Mouse (Mus musculus) CD8-positive naive resting alpha-beta T cell, adult 2 months (primary cell): ENCODE results near the gene Copz2.

Source experiments
- DNase-seq, 2 experiments: peaks; one replicate each; pipeline ENCODE4 v3.0.0; 2022; ENCODE audit warnings: low read depth in 2 of 2, low spot score in 2 of 2

Copz2 gene

DNA sequence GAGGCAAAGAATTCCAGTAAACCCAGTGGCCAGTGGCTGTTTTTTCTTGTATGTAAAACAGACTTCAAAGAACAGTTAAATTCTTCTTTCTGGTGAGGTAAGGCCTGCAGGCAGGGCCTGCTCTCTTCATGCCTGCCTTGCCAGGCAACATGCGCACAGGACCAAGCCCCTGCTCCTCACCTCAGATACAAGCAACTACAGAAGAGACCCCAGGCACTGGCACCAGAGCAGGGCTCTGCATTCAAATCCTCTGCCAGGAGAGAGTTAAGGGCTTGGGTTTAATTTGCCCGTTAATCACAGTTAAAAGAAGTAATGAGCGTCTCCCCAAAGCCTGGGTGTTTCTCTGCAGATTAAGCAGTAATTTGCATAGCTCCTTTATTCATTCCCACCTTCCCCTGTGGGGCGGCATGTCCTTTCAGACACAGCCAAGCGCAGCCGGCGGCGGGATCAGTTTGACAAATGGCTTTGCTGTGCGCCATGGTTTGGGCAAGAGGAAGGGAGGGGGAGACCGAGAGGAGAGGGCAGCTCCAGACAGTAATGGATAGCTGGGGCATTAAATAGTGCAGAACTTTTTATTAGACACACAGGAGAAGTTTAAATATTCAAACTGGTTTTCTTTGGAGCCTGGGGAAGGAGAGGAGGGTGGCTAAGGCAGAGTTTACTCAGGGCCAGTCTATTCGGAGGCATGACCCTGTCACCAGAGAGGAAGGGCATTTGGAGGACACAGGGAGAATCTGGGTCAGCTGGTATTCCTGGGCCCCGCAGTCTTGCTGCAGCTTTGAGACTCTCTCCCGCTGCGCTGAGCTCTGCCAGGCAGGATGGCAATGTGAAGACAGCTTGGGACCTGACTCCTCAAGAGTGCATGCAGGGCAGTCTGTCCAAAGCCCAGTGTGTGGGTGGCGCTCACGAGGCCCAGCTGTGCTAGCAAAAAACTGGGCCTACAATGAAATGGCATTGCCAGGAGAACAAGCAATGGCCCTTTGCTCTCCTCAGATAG is 53.3 kb downstream of the Copz2 start:
- DNase-seq = no peak

DNA sequence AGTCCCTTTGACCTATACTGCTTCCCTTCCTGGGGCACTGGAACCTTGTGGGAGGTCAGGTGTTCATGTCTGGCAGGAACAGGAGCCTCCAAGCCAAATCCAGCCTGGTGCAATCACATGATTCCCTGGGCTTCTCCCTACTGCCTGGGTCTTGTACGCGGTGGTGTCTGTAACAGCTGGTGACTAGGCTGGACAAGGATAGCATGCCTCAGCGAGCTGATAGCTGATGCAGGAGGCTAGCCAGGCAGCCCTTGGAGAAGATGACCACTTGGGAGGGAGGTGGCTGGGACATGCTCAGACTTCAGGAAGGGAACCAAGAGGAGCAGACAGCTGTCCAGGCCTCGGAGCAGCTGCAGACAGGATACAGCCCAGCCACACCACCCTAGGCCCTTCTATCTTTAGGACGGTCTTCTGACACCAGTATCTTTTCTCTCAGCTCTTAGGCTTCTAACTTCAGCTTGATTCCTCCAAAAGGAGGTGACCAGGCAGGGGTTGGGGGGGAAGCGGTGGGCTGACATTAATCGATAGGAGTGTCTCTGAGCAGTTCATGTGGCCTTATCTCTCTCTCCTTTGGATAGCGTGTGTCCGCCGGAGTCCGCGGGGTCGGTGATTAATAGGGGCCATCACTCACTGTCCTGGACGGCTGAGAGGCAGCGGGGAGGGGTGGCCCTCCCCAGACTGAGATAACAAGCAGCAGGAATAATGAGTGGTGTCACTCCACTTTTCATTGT is 56.9 kb downstream of the Copz2 start:
- DNase-seq = no peak

- no peak for DNase-seq
These were observed 58.9 kb downstream of the Copz2 start for GRCm38 (mm10) chr11:96908594-96908993.

- DNase-seq = peak; percentile 57 to 73
These were observed 60.3 kb downstream of the Copz2 start for GRCm38 (mm10) chr11:96910003-96910402.
